9 mouse cellular contexts compared by ENCODE assay signal in the genomic region with DNA sequence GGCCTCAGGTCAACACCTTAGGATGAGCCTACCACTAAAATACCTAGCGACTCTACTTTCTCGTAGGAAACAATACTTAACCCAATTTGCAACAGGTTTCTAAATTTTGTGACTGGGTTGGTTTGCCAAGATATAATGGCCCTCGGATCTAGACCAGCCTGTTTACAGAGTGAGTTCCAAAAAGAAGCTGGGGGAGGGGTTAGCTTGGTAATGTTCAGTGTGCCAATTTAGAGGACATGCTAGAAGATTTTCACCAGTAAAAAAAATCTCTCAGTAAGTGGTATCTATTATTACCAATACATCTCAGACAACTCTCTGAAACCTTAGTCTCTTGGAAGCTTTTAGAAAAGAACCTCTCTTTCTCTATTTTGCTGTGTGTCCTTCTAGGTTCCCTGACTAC. TPM values are rescaled to one million over a fixed set of nuclear protein-coding genes. Genes with fewer than 3 reads are reported as not detected.
DNase-seq lines count a peak whose midpoint lies in the region; ATAC-seq and TF ChIP-seq lines count a peak whose summit lies in the region.
"Had no signal": no experiment of that assay in that cellular context is flagged by ENCODE, and none has a peak within 500 bp of the region (broad histone marks: within the 10 kb centered on the region; RNA-seq: fewer than 3 reads in every experiment).

No protein-coding gene starts in this region.

- no peak overlapping the region for H3K4me3 ChIP-seq in heart, postnatal 0 days (ENCODE audit: low read depth, low read length)
- no peak overlapping the region for H3K4me3 ChIP-seq in heart, adult 2 months
- peak overlapping the region; percentile 52 for H3K4me3 ChIP-seq in brown adipose tissue, adult 24 weeks (ENCODE audit: insufficient read depth, low read depth, low read length)
- H3K4me3 ChIP-seq in hindbrain, embryonic 12.5 days, result peak overlapping the region; percentile 41
- peak overlapping the region; percentile 58 for H3K4me3 ChIP-seq in midbrain, embryonic 10.5 days

- no peak for TF ChIP-seq EP300 in heart, postnatal 0 days (IDR thresholded peaks at IDR 0.05; ENCODE audit: low read depth)
- no peak for TF ChIP-seq EP300 in heart, adult 2 months (IDR thresholded peaks at IDR 0.05; ENCODE audit: insufficient read depth, low read depth, low read length)

- TF ChIP-seq CTCF in heart, postnatal 0 days (IDR thresholded peaks at IDR 0.05; ENCODE audit: low read depth), result no peak
- no peak for TF ChIP-seq CTCF in heart, adult 2 months (IDR thresholded peaks at IDR 0.05)

- no peak for DNase-seq in heart, postnatal 0 days (ENCODE audit: low spot score)
- DNase-seq in heart, adult 2 months, result no peak
- no peak for DNase-seq in midbrain, embryonic 10.5 days (ENCODE audit: low spot score)
- no peak for DNase-seq in left cerebral cortex, postnatal 25 days (ENCODE audit: low spot score in 2 of 2)
- no peak for DNase-seq in Muller cell, postnatal 12 days (ENCODE audit: inconsistent ontology term)
- no peak for DNase-seq in gastrocnemius, adult 18-20 months (ENCODE audit: low spot score)

- H3K4me1 ChIP-seq in heart, postnatal 0 days (ENCODE audit: control insufficient read depth, insufficient read depth), result no peaks in the 10 kb centered on the region
- H3K4me1 ChIP-seq in heart, adult 2 months (ENCODE audit: control insufficient read depth, insufficient read depth, low read length), result no peaks in the 10 kb centered on the region; the same call in 1 of the 2 replicates
- H3K4me1 ChIP-seq in brown adipose tissue, adult 24 weeks (ENCODE audit: control insufficient read depth, insufficient read depth, insufficient read length, low read length), result peaks cover 2% of the 10 kb centered on the region; the same call in 1 of the 2 replicates
- peaks cover 5% of the 10 kb centered on the region; the same call in 1 of the 2 replicates for H3K4me1 ChIP-seq in hindbrain, embryonic 12.5 days
- peaks cover 11% of the 10 kb centered on the region for H3K4me1 ChIP-seq in midbrain, embryonic 10.5 days

- peak overlapping the region; percentile 67; the same call in 1 of the 2 replicates for H3K4me2 ChIP-seq in heart, postnatal 0 days (ENCODE audit: low read depth, low read length)
- H3K4me2 ChIP-seq in hindbrain, embryonic 12.5 days (replicated peaks), result peak overlapping the region; percentile 69

- peaks cover 7% of the 10 kb centered on the region for H3K27me3 ChIP-seq in heart, postnatal 0 days (ENCODE audit: control insufficient read depth, insufficient read depth, low read length)
- no peaks in the 10 kb centered on the region; the same call in 1 of the 2 replicates for H3K27me3 ChIP-seq in heart, adult 2 months (ENCODE audit: control insufficient read depth, insufficient read depth, low read length)
- no peaks in the 10 kb centered on the region for H3K27me3 ChIP-seq in hindbrain, embryonic 12.5 days
- H3K27me3 ChIP-seq in midbrain, embryonic 10.5 days (ENCODE audit: low read depth, poor library complexity, severe bottlenecking), result peaks cover 14% of the 10 kb centered on the region; the same call in 1 of the 2 replicates

- H3K79me2 ChIP-seq in heart, adult 2 months (replicated peaks; ENCODE audit: control insufficient read depth, insufficient read depth, low read length), result no peaks in the 10 kb centered on the region

- 81% methylated on average over 3 of the region's 3 CpGs for WGBS in heart, postnatal 0 days
- 85% methylated on average over 3 of the region's 3 CpGs for WGBS in heart, adult 2 months
- 86% methylated on average over 3 of the region's 3 CpGs for WGBS in hindbrain, embryonic 12.5 days
- 89% methylated on average over 3 of the region's 3 CpGs for WGBS in midbrain, embryonic 10.5 days

- H3K9me3 ChIP-seq in heart, postnatal 0 days (replicated peaks; ENCODE audit: control insufficient read depth, low read length), result no peaks in the 10 kb centered on the region
- no peaks in the 10 kb centered on the region for H3K9me3 ChIP-seq in hindbrain, embryonic 12.5 days (replicated peaks)
- 0 out of 2 replicates have a peak, but pooled peaks cover 5% of the 10 kb centered on the region for H3K9me3 ChIP-seq in midbrain, embryonic 10.5 days (replicated peaks)

- TF ChIP-seq POLR2A in heart, adult 2 months (IDR thresholded peaks at IDR 0.05; ENCODE audit: insufficient read depth, low read depth, low read length), result no peak

- no peaks in the 10 kb centered on the region for H3K36me3 ChIP-seq in heart, postnatal 0 days (replicated peaks; ENCODE audit: control insufficient read depth, insufficient read depth, low read length)
- no peaks in the 10 kb centered on the region for H3K36me3 ChIP-seq in heart, adult 2 months (ENCODE audit: control insufficient read depth, insufficient read depth, low read length)
- H3K36me3 ChIP-seq in hindbrain, embryonic 12.5 days, result peaks cover 12% of the 10 kb centered on the region
- H3K36me3 ChIP-seq in midbrain, embryonic 10.5 days, result peaks cover 20% of the 10 kb centered on the region
- H3K36me3 ChIP-seq: G1E had no signal

- ATAC-seq in heart, postnatal 0 days (ENCODE audit: insufficient read depth, low read depth), result no peak
- no peak for ATAC-seq in hindbrain, embryonic 12.5 days (ENCODE audit: low FRiP score)

- intact Hi-C loops in heart, adult 2 months (cut with DNase I), result no loop called here
- intact Hi-C loops in left cerebral cortex, postnatal 25 days (cut with DNase I), result no loop called here

- H3K9ac ChIP-seq in heart, postnatal 0 days (replicated peaks; ENCODE audit: low read depth, low read length), result no peak overlapping the region
- H3K9ac ChIP-seq in heart, adult 2 months (ENCODE audit: low read depth, low read length), result no peak overlapping the region
- H3K9ac ChIP-seq in hindbrain, embryonic 12.5 days, result peak overlapping the region; percentile 66

- no peak overlapping the region for H3K27ac ChIP-seq in heart, postnatal 0 days (ENCODE audit: low read depth)
- no peak overlapping the region for H3K27ac ChIP-seq in heart, adult 2 months
- H3K27ac ChIP-seq in brown adipose tissue, adult 24 weeks (replicated peaks; ENCODE audit: low read depth, low read length), result no peak overlapping the region
- no peak overlapping the region for H3K27ac ChIP-seq in hindbrain, embryonic 12.5 days
- H3K27ac ChIP-seq in midbrain, embryonic 10.5 days (replicated peaks), result peak overlapping the region; percentile 89

RNA-seq across cellular contexts. Expression of a gene that starts 9.5 kb away (rescaled TPM):
- 2.2 and 2.4 TPM in 2 replicates for total RNA-seq in heart, postnatal 0 days (2014; rRNA removed; ENCODE audit: low replicate concordance)
- 1.2 and 2.0 TPM in 2 replicates for polyA plus RNA-seq in heart, postnatal 0 days (2015; fragmentation: Nextera tagmentation; extraction: Ambion mirVana)
- total RNA-seq in heart, adult 2 months (2021), result 1 to 10 TPM; 1.1 to 1.7 TPM
- 2.6 and 3.3 TPM in 2 replicates for polyA plus RNA-seq in heart, adult 2 months (2012; rRNA removed)
- polyA plus RNA-seq in brown adipose tissue, adult 24 weeks (2012; ENCODE audit: insufficient read depth, insufficient read length, missing spikeins), result 1.9 TPM in 1 of 2 replicates, not detected in the other
- polyA plus RNA-seq in hindbrain, embryonic 12.5 days (2016; fragmentation: Nextera tagmentation; extraction: Ambion mirVana), result 11.6 and 12.6 TPM in 2 replicates
- polyA plus RNA-seq in midbrain, embryonic 10.5 days (2016; fragmentation: Nextera tagmentation; extraction: Ambion mirVana), result 6.8 and 7.5 TPM in 2 replicates
- 10 to 100 TPM; 19.4 to 19.7 TPM for total RNA-seq in left cerebral cortex, postnatal 25 days (2021)
- 1 to 10 TPM; 5.7 to 7.0 TPM for total RNA-seq in gastrocnemius, adult 18-20 months (2021)

RNA-seq across cellular contexts. Expression of a gene that starts 23.4 kb away (rescaled TPM):
- total RNA-seq in heart, postnatal 0 days (2014; rRNA removed; ENCODE audit: low replicate concordance), result 5.8 and 7.8 TPM in 2 replicates
- 5.9 and 7.5 TPM in 2 replicates for polyA plus RNA-seq in heart, postnatal 0 days (2015; fragmentation: Nextera tagmentation; extraction: Ambion mirVana)
- 1 to 10 TPM; 8.0 to 8.8 TPM for total RNA-seq in heart, adult 2 months (2021)
- 4.3 and 6.2 TPM in 2 replicates for polyA plus RNA-seq in heart, adult 2 months (2012; rRNA removed)
- 2.1 and 4.5 TPM in 2 replicates for polyA plus RNA-seq in brown adipose tissue, adult 24 weeks (2012; ENCODE audit: insufficient read depth, insufficient read length, missing spikeins)
- 19.7 and 20.7 TPM in 2 replicates for polyA plus RNA-seq in hindbrain, embryonic 12.5 days (2016; fragmentation: Nextera tagmentation; extraction: Ambion mirVana)
- polyA plus RNA-seq in midbrain, embryonic 10.5 days (2016; fragmentation: Nextera tagmentation; extraction: Ambion mirVana), result 21.6 and 22.6 TPM in 2 replicates
- 10 to 100 TPM; 15.0 to 17.4 TPM for total RNA-seq in left cerebral cortex, postnatal 25 days (2021)
- total RNA-seq in gastrocnemius, adult 18-20 months (2021), result 1 to 10 TPM; 7.9 to 9.3 TPM

Comparison
In these comparisons a context has a peak if more than half of its experiments do, and no peak if none do; other contexts are left out.
1. H3K4me3 ChIP-seq: peak in brown adipose tissue, adult 24 weeks (single experiment), hindbrain, embryonic 12.5 days (single experiment) and midbrain, embryonic 10.5 days (single experiment); none in heart, postnatal 0 days (single experiment) and heart, adult 2 months (single experiment).